Comparison of ENCODE assay signal across 14 mouse cellular contexts in the genomic region with DNA sequence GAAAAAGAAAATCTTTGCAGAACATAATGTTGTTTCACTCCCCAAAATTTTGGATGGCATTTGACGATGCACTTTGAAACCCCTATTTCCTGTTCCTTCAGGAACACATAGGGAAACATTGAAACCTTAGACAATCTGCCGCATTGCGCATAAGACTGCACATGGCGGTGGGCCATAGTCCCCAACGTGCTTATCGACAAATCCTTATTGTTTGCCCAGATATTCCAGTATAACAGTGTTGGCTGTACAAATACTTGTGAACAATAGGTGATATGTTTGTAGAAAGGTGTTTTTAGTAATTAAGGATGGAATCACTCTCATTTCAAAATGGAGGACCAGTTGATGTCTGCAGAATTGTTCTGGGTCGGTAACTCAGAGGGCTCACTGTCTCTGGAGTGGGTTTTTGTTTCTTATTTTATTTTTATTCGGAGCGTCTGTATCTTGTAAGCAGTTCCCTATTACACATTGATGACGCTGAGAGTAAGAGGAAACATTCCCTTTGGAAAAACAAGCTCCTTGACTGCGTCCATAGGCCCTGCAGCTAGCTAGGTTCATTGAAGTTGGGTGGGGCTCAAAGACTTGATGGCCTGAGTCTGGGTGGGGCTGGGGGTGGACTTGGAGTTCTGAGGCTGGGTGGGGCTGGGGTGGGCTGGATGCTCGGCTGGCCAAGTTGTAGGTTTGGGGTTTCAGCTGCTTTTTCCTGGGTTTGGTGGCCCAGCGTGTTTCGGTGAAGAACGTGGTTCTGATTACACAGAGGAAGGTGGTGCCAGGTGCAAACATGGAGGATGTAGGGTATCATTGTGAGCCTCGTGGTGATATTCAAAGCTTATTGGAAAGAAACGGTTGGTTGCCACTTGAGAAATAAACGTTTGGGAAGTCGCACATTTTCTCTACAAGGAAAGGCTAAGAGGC. TPM values are rescaled to one million over a fixed set of nuclear protein-coding genes. Genes with fewer than 3 reads are reported as not detected.
DNase-seq lines count a peak whose midpoint lies in the region; ATAC-seq and TF ChIP-seq lines count a peak whose summit lies in the region.
"Had no signal": no experiment of that assay in that cellular context is flagged by ENCODE, and none has a peak within 500 bp of the region (broad histone marks: within the 10 kb centered on the region; RNA-seq: fewer than 3 reads in every experiment).

No protein-coding gene starts in this region.

- TF ChIP-seq CTCF in kidney, adult 2 months (conservative IDR thresholded peaks at IDR 0.05; ENCODE audit: insufficient read depth, insufficient read length, low read depth, low read length), result no peak

- no peak for DNase-seq in kidney, adult 2 months
- DNase-seq in kidney, adult 11 months, result no peak
- DNase-seq in embryonic facial prominence, embryonic 14.5 days (ENCODE audit: low spot score), result no peak
- peak; percentile 33 for DNase-seq in kidney, postnatal 10 days
- DNase-seq in right cerebral cortex, adult 2 months (ENCODE audit: low spot score in 2 of 2), result no peak
- DNase-seq in lung, adult 18-20 months, result no peak
- DNase-seq: cerebellum, adult 2 months; heart, adult 11 months; heart, postnatal 14 days; lung, adult 2 months; thymus, postnatal 4 days had no signal

- WGBS in kidney, adult 2 months, result 33% methylated on average over 19 of the region's 19 CpGs
- WGBS in embryonic facial prominence, embryonic 14.5 days, result 7% methylated on average over 19 of the region's 19 CpGs
- WGBS in neural tube, embryonic 15.5 days, result 7% methylated on average over 19 of the region's 19 CpGs

- peak overlapping the region; percentile 79 for H3K27ac ChIP-seq in kidney, adult 2 months (ENCODE audit: insufficient read depth, low read depth, low read length)
- H3K27ac ChIP-seq in embryonic facial prominence, embryonic 14.5 days (replicated peaks; ENCODE audit: low read depth, low read length), result no peak overlapping the region
- H3K27ac ChIP-seq in neural tube, embryonic 15.5 days (replicated peaks), result peak overlapping the region; percentile 99
- H3K27ac ChIP-seq: forebrain, embryonic 15.5 days had no signal

- peaks cover 8% of the 10 kb centered on the region; the same call in 1 of the 2 replicates for H3K4me1 ChIP-seq in kidney, adult 2 months (ENCODE audit: control insufficient read depth, insufficient read depth, low read length)
- peaks cover 2% of the 10 kb centered on the region; the same call in 1 of the 2 replicates for H3K4me1 ChIP-seq in embryonic facial prominence, embryonic 14.5 days (ENCODE audit: control insufficient read depth, insufficient read depth, low read length)
- peaks cover 57% of the 10 kb centered on the region for H3K4me1 ChIP-seq in neural tube, embryonic 15.5 days

- no peaks in the 10 kb centered on the region for H3K36me3 ChIP-seq in kidney, adult 2 months (ENCODE audit: control insufficient read depth, insufficient read depth, low read length)
- no peaks in the 10 kb centered on the region for H3K36me3 ChIP-seq in embryonic facial prominence, embryonic 14.5 days (ENCODE audit: control insufficient read depth, insufficient read depth, low read length)
- H3K36me3 ChIP-seq in neural tube, embryonic 15.5 days, result no peaks in the 10 kb centered on the region
- H3K36me3 ChIP-seq: forebrain, embryonic 15.5 days had no signal

- no peak for ATAC-seq in embryonic facial prominence, embryonic 14.5 days (ENCODE audit: low read depth)
- ATAC-seq in neural tube, embryonic 15.5 days (ENCODE audit: low FRiP score), result no peak
- ATAC-seq: CD4-positive, CD25-positive, alpha-beta regulatory T cell, adult 4 months; forebrain, embryonic 15.5 days had no signal

- peak overlapping the region; percentile 44 for H3K4me3 ChIP-seq in kidney, adult 2 months (ENCODE audit: insufficient read depth, low read depth, low read length)
- H3K4me3 ChIP-seq in embryonic facial prominence, embryonic 14.5 days (ENCODE audit: low read depth, low read length), result no peak overlapping the region
- peak overlapping the region; percentile 75 for H3K4me3 ChIP-seq in neural tube, embryonic 15.5 days (replicated peaks)
- H3K4me3 ChIP-seq: forebrain, embryonic 15.5 days had no signal

- H3K9me3 ChIP-seq in embryonic facial prominence, embryonic 14.5 days (ENCODE audit: control insufficient read depth, low read length), result no peaks in the 10 kb centered on the region
- no peaks in the 10 kb centered on the region for H3K9me3 ChIP-seq in neural tube, embryonic 15.5 days (replicated peaks)
- H3K9me3 ChIP-seq: forebrain, embryonic 15.5 days had no signal

- no peak overlapping the region for H3K9ac ChIP-seq in embryonic facial prominence, embryonic 14.5 days (ENCODE audit: low read depth, low read length)
- peak overlapping the region; percentile 98 for H3K9ac ChIP-seq in neural tube, embryonic 15.5 days (replicated peaks)
- H3K9ac ChIP-seq: forebrain, embryonic 15.5 days had no signal

- no peak for TF ChIP-seq POLR2A in kidney, adult 2 months (IDR thresholded peaks at IDR 0.05; ENCODE audit: low read depth, low read length)

- H3K4me2 ChIP-seq in embryonic facial prominence, embryonic 14.5 days (ENCODE audit: low read depth, low read length), result peak overlapping the region; percentile 18; the same call in 1 of the 2 replicates
- H3K4me2 ChIP-seq in neural tube, embryonic 15.5 days, result peak overlapping the region; percentile 60
- H3K4me2 ChIP-seq: forebrain, embryonic 15.5 days had no signal

- H3K27me3 ChIP-seq in kidney, adult 2 months (replicated peaks; ENCODE audit: control insufficient read depth, insufficient read depth, low read length), result no peaks in the 10 kb centered on the region
- peaks cover 100% of the 10 kb centered on the region for H3K27me3 ChIP-seq in embryonic facial prominence, embryonic 14.5 days (replicated peaks; ENCODE audit: control insufficient read depth, insufficient read depth, low read length)
- no peaks in the 10 kb centered on the region for H3K27me3 ChIP-seq in neural tube, embryonic 15.5 days (replicated peaks)

RNA-seq across cellular contexts. Expression of gene Hoxd4, which starts 1.8 kb away (rescaled TPM):
- polyA plus RNA-seq in kidney, adult 2 months (2012; rRNA removed), result 20.3 and 31.4 TPM in 2 replicates
- 0.63 and 0.82 TPM in 2 replicates for polyA plus RNA-seq in embryonic facial prominence, embryonic 14.5 days (2014; fragmentation: Nextera tagmentation; extraction: Ambion mirVana)
- 4.3 and 4.5 TPM in 2 replicates for polyA plus RNA-seq in neural tube, embryonic 15.5 days (2015; fragmentation: Nextera tagmentation; extraction: Ambion mirVana)
- polyA plus RNA-seq: CD4-positive, CD25-positive, alpha-beta regulatory T cell, adult 4 months; forebrain, embryonic 15.5 days had no signal

RNA-seq across cellular contexts. Expression of gene Hoxd3, which starts 1.8 kb away (rescaled TPM):
- polyA plus RNA-seq in kidney, adult 2 months (2012; rRNA removed), result 10.2 and 10.7 TPM in 2 replicates
- 3.8 and 4.7 TPM in 2 replicates for polyA plus RNA-seq in embryonic facial prominence, embryonic 14.5 days (2014; fragmentation: Nextera tagmentation; extraction: Ambion mirVana)
- polyA plus RNA-seq in neural tube, embryonic 15.5 days (2015; fragmentation: Nextera tagmentation; extraction: Ambion mirVana), result 14.5 and 29.1 TPM in 2 replicates
- polyA plus RNA-seq: CD4-positive, CD25-positive, alpha-beta regulatory T cell, adult 4 months; forebrain, embryonic 15.5 days had no signal

RNA-seq across cellular contexts. Expression of gene Hoxd8, which starts 9.1 kb away (rescaled TPM):
- 45.8 and 46.2 TPM in 2 replicates for polyA plus RNA-seq in kidney, adult 2 months (2012; rRNA removed)
- polyA plus RNA-seq in embryonic facial prominence, embryonic 14.5 days (2014; fragmentation: Nextera tagmentation; extraction: Ambion mirVana), result 8.7 and 10.3 TPM in 2 replicates
- polyA plus RNA-seq in neural tube, embryonic 15.5 days (2015; fragmentation: Nextera tagmentation; extraction: Ambion mirVana), result 12.4 and 12.5 TPM in 2 replicates
- polyA plus RNA-seq: CD4-positive, CD25-positive, alpha-beta regulatory T cell, adult 4 months; cerebellum, adult 2 months had no signal

RNA-seq across cellular contexts. Expression of gene Gm28230, which starts 13.0 kb away (rescaled TPM):
- 5.5 and 7.8 TPM in 2 replicates for polyA plus RNA-seq in kidney, adult 2 months (2012; rRNA removed)
- polyA plus RNA-seq in embryonic facial prominence, embryonic 14.5 days (2014; fragmentation: Nextera tagmentation; extraction: Ambion mirVana), result 0.13 TPM in 1 of 2 replicates, not detected in the other
- polyA plus RNA-seq in neural tube, embryonic 15.5 days (2015; fragmentation: Nextera tagmentation; extraction: Ambion mirVana), result 0.96 and 2.0 TPM in 2 replicates
- polyA plus RNA-seq: CD4-positive, CD25-positive, alpha-beta regulatory T cell, adult 4 months; forebrain, embryonic 15.5 days had no signal

RNA-seq across cellular contexts. Expression of gene Hoxd9, which starts 16.0 kb away (rescaled TPM):
- 23.9 and 26.0 TPM in 2 replicates for polyA plus RNA-seq in kidney, adult 2 months (2012; rRNA removed)
- 2.0 and 2.3 TPM in 2 replicates for polyA plus RNA-seq in embryonic facial prominence, embryonic 14.5 days (2014; fragmentation: Nextera tagmentation; extraction: Ambion mirVana)
- 20.0 and 21.3 TPM in 2 replicates for polyA plus RNA-seq in neural tube, embryonic 15.5 days (2015; fragmentation: Nextera tagmentation; extraction: Ambion mirVana)
- polyA plus RNA-seq: CD4-positive, CD25-positive, alpha-beta regulatory T cell, adult 4 months; cerebellum, adult 2 months; forebrain, embryonic 15.5 days had no signal
